Mouse (Mus musculus) left cerebral cortex, adult 9 months (tissue): Measurements from ENCODE around the gene Krtap5-2.
"Not testable (repeated sequence)": the region's sequence is repeated elsewhere in the genome, so short reads cannot be mapped to it uniquely, and the experiment has no call there.

Source experiments
- DNase-seq, 2 experiments: peaks; one replicate each; pipeline ENCODE4 v3.0.0; 2022; ENCODE audit warnings: low spot score in 2 of 2

Krtap5-2 gene

DNA sequence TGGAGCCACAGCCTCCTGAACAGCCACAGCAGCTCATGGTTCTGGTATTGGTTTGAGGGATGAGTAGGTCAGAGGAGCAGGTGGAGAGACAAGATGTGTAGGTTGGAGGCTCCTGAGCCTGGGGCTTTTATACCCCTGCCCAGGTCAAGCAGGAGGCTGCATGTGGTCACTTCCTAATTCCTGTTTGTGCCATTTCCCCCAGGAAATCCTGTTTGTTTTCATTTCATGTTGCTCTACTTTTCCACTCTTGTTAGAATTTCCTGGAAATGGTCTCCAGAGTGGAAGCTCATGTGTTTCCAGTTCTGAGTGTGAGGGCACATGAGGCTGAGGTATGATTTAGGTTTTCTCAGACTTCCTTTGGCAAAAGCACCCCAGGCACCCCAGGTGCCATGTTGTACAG, at the start of gene Krtap5-2:
Gene Krtap5-2, minus strand, starts transcription at position 101 of the 400 bp plus-strand sequence.
- not testable (repeated sequence) for DNase-seq

DNA sequence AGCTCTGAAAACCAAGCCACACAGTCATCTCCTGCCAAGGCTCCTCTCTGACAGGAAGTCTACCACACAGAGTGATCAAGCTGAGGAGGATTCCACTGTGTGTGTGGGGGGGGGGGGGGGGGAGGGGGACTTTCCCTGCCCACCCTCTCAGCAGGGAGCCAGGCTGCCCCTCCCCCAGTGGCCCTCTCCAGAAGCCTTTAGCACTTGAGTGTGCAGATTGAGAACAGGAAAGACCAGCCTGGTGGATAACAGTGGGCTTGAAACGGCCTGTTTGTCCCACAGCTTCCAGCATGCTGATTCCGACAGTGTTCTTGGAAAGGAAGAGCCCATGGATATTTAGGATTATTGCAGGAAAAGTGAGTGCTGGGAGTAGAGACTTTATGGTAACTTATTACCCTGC, 48.7 kb upstream of the Krtap5-2 start:
- no peak for DNase-seq

DNA sequence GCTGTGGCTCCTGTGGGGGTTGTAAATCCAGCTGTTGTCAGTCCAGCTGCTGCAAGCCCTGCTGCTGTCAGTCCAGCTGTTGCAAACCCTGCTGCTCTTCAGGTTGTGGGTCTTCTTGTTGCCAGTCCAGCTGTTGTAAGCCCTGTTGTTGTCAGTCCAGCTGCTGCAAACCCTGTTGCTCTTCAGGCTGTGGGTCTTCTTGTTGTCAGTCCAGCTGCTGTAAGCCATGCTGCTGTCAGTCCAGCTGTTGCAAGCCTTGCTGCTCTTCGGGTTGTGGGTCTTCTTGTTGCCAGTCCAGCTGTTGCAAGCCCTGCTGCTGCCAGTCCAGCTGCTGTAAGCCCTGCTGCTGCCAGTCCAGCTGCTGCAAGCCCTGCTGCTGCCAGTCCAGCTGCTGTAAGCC, 36.3 kb upstream of the Krtap5-2 start:
- not testable (repeated sequence) for DNase-seq

DNA sequence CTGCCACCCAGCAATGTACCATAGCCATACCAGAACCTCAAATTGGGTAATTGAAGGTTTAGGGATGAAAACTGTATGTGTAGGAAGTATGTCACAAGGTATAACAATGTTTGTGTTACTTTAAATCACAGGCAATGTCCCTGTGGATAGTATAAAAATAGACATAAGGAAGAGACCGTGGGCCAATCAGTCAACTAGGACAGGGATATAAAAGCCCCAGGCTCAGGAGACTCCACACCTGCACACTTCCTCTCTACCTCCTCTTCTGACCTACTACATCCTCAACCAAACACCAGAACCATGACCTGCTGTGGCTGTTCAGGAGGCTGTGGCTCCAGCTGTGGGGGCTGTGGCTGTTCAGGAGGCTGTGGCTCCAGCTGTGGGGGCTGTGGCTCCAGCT, 35.8 kb upstream of the Krtap5-2 start, which contains the start of gene Gm7579:
Gene Gm7579, plus strand, starts transcription at position 301 of the 400 bp plus-strand sequence.
- DNase-seq, result no peak

DNA sequence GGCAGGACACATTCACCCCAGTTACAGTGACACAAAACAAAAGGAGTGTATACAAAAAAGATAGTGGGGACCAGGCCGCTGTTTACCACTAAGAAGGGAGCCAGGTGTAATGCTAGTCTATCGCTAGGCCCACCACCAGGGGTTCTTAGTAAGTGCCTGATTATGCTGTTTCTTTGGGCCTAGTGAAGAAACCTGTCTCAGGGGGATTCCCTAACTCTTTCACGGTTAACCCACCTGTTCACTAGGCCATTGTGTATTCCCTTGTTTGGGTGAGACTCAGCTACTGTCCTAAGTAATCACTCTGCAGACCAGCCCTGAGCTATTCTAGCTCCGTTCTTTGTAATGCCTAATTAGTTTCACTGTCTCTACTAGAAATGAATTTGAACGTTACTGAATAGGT, 31.1 kb upstream of the Krtap5-2 start:
- not testable (repeated sequence) for DNase-seq

DNA sequence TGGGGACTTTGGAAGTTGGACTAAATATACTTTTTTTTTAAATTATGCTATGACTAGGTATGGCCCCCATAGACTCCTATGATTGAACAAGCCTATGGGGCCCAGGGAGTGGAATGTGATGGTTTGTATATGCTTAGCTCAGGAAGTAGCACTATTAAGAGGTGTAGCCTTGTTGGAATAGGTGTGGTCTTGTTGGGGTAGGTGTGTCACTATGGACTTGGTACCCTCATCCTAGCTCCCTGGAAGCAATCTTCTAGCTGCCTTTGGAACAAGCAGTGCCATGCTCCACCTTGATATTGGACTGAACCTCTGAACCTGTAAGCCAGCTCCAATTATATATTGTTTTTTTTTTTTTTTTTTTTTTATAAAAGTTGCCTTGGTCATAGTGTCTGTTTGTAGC, 29.7 kb upstream of the Krtap5-2 start:
- DNase-seq, result no peak

DNA sequence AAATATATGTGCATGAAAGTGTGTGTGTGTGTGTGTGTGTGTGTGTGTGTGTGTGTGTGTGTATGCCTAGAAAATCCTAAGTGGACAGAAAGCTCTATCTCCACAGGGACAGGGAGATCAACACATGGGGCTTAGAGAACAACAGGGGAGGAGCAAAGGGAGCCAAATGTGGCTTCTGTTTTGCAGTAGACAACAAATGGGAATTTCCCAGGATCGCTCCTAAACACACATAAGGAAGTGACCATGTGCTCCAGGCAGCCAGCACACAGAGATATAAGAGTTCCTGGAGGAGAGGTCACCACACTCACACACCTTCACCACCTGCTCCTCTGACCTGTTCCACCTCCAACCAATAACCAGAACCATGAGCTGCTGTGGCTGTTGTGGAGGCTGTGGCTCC, 25.3 kb upstream of the Krtap5-2 start, which contains the start of gene Krtap5-3:
Gene Krtap5-3, plus strand, starts transcription at position 301 of the 400 bp plus-strand sequence.
- DNase-seq, result no peak

DNA sequence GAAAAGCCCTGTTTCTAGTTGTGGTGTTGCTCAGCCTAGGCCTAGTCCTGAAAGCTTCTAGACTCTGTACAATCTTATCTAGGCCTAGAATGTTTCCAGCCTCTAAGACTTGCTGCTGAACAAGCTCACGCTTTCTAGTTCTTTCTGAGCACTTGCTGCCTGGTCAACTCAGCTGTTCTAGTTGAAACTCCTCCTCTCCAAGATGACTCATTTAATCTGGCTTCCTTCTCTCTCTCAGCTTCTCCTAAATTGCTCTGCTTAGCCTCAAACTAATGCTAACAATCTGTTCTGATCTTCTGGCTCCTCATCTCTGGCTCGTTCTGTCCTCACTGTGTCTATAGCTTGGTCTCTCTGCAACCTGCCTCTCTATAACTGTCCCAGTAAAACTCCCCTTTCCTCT, 22.9 kb upstream of the Krtap5-2 start:
- no peak for DNase-seq

DNA sequence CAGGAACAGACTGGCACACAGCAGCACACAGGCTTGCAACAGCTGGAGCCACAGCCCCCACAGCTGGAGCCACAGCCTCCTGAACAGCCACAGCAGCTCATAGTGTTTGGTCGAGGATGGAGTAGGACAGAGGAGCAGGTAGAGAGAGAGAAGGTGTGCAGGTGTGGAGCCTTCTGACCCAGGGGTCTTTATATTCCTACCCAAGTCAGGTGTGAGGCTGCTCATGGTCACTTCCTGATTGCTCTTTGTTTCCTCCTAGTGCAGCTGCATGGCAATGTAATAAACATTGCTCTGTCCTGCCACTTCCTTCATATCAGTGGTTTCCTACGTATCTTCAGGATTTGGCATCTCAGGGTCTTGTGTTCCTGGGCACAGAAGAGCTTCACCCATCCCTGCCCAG, 14.5 kb upstream of the Krtap5-2 start, which contains the start of gene Gm10153:
Gene Gm10153, minus strand, starts transcription at position 101 of the 400 bp plus-strand sequence.
- no peak for DNase-seq

DNA sequence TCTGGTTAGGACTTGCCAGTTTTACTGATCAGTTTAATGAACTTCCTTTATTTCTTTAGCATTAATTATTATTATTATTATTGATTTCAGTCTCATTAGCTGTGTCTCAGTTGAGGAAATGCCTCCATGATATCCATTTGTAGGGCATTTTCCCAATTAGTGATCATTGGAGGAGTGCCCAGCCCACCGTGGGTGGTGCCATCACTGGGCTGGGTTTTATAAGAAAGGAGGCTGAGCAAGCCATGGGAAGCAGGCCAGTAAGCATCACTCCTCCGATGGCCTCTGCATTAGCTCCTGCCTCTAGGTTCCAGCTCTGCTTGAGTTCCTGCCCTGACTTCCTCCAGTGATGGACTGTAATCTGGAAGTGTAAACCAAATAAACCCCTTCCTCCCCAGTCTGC, 12.4 kb upstream of the Krtap5-2 start:
- DNase-seq, result no peak

DNA sequence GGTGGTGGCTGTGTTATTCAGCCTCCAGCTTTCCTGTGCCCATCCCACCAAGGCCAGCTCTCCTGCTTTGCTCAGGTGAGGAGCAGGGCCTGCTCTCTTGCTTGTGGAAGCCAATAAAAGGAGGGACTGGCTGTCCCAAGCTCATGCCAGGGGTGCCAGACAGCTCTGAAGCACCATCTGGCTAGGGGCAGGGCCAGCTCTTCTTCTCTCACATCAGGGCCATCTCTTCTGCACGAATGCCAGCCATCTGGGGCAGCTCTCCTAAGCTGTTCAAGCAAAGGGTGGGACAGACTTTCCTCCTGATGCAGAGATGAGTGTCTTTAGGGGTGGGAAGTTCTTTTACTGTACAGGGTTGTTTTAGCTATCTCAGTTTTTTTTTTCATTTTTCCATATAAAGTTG, 5.2 kb upstream of the Krtap5-2 start:
- no peak for DNase-seq

DNA sequence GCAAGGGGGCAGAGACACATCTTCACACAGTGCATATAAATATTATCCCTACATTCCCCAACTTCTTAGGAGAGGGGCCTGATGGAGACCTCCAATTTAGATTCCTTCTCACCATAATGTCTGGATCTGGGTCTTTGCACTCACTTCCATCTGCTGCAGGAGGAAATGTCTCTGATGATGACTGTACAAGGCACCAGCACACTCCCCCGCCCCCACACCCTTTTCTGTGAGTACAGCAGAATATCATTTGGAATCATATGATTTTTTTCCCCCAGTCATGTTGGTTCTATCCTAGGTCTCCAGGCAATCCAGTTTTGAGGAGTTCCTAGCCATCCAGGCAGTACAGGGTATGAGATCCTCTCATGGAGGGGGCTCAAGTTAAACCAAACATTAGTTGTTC, 2.9 kb upstream of the Krtap5-2 start:
- DNase-seq, result no peak

DNA sequence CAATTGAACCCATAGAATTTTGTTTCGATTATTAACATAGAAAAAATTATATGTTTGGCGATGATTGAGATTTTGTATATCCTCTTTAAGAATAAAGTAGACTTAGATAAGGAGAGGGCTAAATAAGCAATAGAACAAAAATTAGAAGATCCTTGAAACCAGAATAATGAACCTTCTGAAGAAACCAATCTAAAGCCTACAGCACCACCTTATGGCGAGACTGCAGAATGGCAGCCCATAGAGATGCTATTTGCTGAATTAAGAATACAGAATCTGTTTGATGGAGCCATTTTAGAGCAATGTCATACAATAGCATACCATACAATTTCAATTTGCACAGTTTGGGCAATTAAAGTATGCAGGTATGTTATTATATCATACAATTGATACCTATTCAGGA, 6.0 kb downstream of the Krtap5-2 start:
- DNase-seq, result no peak

DNA sequence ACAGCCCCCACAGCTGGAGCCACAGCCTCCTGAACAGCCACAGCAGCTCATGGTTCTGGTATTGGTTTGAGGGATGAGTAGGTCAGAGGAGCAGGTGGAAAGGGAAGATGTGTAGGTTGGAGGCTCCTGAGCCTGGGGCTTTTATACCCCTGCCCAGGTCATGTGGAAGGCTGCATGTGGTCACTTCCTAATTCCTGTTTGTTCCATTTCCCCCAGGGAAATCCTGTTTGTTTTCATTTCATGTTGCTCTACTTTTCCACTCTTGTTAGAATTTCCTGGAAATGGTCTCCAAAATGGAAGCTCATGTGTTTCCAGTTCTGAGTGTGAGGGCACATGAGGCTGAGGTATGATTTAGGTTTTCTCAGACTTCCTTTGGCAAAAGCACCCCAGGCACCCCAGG, 10.2 kb downstream of the Krtap5-2 start, which contains the start of gene Gm4553:
Gene Gm4553, minus strand, starts transcription at position 101 of the 400 bp plus-strand sequence.
- not testable (repeated sequence) for DNase-seq

DNA sequence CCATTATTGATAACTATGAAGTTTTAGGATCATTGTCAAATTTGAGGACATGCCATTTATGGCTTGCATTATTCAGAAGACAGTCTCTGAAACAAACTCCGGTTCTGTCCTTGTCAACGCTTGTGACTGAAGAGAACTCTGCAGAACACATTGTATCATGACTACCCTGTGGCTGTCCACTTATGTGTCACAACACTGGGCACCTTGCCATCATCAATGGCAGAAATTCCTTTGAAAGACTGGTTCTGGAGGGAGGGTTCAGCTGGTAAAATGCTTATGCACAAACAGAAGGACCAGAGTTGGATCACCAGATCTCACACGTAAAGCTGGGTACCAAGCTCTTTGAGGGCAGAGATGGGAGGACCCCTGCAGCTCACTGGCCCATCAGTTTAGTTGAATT, 16.4 kb downstream of the Krtap5-2 start:
- DNase-seq, result no peak

DNA sequence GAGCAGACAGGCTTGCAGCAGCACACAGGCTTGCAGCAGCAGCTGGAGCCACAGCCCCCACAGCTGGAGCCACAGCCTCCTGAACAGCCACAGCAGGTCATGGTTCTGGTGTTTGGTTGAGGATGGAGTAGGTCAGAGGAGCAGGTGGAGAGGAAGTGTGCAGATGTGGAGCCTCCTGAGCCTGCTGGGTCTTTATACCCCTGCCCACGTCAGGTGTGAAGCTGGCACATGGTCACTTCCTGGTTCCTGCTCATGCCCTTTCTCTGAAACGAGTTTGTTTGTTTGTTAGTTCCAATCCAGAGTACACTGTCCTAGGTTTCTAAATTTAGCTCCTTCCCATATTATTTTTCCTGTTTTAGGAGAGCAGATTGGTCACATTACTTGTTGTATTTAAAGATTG, 18.8 kb downstream of the Krtap5-2 start, which contains the start of gene Gm29735:
Gene Gm29735, minus strand, starts transcription at position 101 of the 400 bp plus-strand sequence.
- not testable (repeated sequence) for DNase-seq

DNA sequence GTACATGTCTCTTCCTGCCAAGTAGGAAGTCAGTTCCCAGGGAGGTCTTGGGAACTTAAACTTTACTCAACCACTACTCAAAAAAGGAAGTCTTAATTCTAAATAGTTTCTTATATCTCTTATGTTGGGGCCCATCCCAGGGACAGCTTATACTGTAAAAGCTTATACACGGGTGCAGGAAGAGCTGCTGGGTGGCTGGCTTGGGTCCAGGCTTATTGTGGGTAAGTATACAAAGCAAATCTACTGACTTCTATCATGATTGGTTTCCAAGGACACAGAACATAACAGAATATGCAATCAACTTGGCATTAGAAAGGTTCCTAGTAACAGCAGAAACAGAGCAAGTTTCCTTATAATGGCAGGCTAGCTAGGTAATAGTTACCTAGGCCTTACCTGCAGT, 20.5 kb downstream of the Krtap5-2 start:
- DNase-seq, result no peak

DNA sequence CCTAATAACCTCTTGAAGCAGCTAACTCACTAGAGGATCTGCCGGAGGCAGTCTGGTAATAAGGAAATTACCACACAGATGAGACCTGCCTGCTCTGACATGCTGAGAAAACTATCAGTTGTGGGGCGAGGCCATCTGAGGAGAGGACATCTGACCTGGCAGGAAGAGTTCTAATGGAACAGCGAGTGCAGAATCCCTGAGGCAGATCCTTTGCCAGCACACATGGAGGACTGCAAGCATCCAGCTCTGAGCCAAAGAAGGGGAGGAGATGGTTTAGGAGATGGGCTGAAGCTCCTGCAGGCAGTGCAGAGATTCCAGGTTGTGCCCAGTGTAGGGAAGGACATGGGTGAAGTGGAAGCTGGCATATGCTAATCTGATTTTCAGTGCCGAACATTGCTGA, 23.6 kb downstream of the Krtap5-2 start:
- no peak for DNase-seq

DNA sequence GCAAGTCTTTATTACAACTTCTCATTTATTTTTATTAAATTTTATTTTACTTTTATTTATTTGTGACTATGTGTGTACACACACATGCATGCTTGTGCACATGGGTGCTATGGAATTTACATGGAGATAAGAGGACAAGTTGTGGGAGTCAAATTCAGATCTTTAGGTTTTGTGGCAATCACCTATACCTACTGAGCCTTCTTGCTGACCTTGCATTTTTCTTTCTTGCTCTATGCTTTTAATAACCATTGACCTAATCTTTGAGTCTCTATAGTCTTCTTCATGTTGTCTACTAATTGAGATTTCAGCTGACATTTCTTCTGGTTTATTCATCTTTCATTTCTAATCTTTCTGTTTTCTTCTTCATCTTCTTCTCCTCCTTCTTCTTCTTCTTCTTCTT, 27.2 kb downstream of the Krtap5-2 start:
- DNase-seq, result no peak

DNA sequence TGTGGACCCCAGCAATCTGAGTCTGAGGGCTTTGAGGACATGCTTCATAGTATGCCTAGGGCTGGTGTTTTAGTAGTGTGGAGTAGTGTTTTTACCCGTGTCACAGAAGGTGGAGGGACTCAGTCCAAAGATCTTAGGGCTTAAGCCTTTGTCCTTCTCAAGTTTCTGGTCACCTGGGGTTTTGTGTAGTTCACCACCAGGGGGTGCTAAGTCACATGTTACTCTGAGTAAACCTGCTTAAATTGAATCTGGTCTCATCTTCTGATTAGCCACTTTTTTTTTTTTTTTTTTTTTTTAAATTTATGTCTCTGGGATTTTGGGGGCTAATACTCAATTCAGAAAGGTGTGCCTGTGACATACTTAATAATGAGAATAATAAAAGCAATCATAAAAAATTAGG, 29.8 kb downstream of the Krtap5-2 start:
- peak in 1 of 2 experiments; percentile 38 for DNase-seq

DNA sequence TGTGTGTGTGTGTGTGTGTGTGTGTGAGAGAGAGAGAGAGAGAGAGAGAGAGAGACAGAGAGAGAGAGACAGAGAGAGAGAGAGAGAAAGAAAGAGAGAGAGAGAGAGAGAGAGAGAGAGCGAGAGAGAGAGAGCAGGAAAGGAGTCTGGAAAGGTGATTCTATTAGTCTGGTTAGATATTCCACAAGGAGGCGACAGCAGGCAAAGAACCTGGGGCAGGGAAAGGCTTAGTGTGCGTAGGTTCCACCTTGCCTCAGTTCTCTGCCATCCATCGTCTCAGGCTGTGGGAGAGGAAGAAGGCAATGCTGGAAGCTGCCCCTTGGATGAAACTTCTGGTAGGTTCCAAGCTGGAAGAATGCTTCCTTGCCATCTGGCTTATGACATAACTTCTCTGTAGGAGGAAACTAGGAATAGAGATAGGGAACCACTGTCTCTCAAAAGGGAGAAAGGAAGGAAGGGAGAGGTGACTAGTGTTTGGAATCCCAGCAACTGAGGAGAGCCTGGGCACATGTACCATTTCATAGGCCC, 30.3 kb downstream of the Krtap5-2 start:
- DNase-seq, result peak in 1 of 2 experiments; percentile 37

DNA sequence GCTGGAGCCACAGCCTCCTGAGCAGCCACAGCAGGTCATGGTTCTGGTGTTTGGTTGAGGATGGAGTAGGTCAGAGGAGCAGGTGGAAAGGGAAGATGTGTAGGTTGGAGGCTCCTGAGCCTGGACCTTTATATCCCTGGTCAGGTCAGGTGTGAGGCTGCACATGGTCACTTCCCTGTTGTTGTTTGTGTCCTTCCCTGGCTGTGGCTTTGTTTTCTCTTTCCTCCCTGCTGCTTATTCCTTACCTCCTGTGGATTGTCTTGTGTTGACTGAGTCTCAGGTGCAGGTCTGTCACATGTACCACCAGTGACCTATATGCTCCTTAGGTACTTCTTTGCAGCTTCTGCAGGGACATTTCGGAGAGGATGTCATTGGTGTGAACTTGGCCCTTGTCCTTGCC, 31.3 kb downstream of the Krtap5-2 start, which contains the start of gene Gm45337:
Gene Gm45337, minus strand, starts transcription at position 101 of the 400 bp plus-strand sequence.
- DNase-seq, result no peak

DNA sequence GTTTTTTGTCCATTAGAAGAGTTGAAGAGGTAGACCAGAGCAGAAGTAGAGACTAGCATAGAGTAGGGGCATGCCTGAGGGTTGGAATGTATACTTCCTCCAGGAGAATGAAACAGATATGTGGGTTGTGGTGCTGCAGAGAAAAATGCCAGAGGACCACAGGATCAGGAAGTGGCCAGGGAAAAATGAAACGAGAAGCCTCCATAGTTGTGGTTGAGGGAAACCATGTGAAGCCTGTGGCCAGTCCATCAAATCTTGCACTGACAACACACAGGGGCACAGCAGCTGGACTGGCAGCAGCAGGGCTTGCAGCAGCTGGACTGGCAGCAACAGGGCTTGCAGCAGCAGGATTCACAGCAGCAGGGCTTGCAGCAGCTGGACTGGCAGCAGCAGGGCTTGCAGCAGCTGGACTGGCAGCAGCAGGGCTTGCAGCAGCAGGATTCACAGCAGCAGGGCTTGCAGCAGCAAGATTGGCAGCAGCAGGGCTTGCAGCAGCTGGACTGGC, 32.2 kb downstream of the Krtap5-2 start:
- DNase-seq, result not testable (repeated sequence)

DNA sequence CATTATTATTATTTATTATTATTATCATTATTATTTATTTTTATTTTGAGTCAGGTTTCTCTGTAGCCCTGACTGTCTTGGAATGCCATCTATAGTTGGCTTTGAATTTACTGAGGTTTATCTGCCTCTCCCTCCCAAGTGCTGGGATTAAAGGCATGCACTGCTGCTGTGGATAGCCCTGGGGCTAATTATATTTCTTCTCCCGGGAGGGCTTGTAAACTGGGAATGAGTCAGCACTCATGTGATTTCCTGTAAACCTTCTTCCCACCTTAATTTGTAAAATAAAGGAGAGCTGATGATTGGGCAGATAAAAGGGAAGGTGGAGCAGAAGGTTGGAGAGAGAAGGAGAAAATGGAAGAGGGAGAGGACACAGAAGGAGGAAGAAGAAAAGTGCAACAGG, 35.1 kb downstream of the Krtap5-2 start:
- DNase-seq, result no peak
